ENCODE assay signal across 22 mouse cellular contexts in the genomic region with DNA sequence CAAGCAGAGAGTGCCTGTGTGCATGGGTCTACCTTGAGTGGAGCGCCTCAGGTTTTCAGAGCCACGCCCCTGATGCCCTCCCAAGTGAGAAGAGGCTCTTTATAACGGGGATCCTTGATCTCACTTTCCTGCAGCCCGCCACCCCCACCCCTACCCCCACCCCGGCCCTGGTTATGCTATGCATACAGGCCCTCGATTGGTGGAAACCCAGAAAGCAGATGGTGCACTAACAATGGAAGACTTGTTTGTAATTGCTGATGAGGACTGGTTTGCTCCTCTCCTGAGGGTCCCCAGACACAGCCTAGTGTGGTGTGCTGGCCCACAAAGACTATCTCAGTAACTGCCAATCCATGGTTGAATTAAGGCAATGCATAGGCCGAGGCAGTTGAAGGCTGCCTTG. TPM values are rescaled to one million over a fixed set of nuclear protein-coding genes. Genes with fewer than 3 reads are reported as not detected.
DNase-seq lines count a peak whose midpoint lies in the region; ATAC-seq and TF ChIP-seq lines count a peak whose summit lies in the region.
"Had no signal": no experiment of that assay in that cellular context is flagged by ENCODE, and none has a peak within 500 bp of the region (broad histone marks: within the 10 kb centered on the region; RNA-seq: fewer than 3 reads in every experiment).

No protein-coding gene starts in this region.

- ATAC-seq in forebrain, embryonic 11.5 days (replicated peaks; ENCODE audit: low FRiP score) = peak; percentile 62
- ATAC-seq in forebrain, postnatal 0 days = no peak
- ATAC-seq in neural tube, embryonic 11.5 days (ENCODE audit: insufficient read depth, low FRiP score, low TSS enrichment) = peak; percentile 65; the same call in 1 of the 2 replicates
- no peak for ATAC-seq in neural tube, embryonic 15.5 days (ENCODE audit: low FRiP score)
- peak; percentile 36; the same call in 1 of the 2 replicates for ATAC-seq in limb, embryonic 13.5 days (ENCODE audit: low FRiP score, low read depth)
- ATAC-seq in stomach, embryonic 15.5 days (ENCODE audit: insufficient read depth, low FRiP score, low read depth) = 0 out of 2 replicates have a peak, but pooled peaks have one; percentile 11
- ATAC-seq: CD4-positive, CD25-positive, alpha-beta regulatory T cell, adult 4 months; inflammation-experienced regulatory T-cells, adult 6 months had no signal

- H3K27ac ChIP-seq in forebrain, embryonic 11.5 days (ENCODE audit: low read depth, low read length) = no peak overlapping the region
- no peak overlapping the region for H3K27ac ChIP-seq in forebrain, postnatal 0 days (ENCODE audit: low read depth, low read length)
- no peak overlapping the region for H3K27ac ChIP-seq in neural tube, embryonic 11.5 days (ENCODE audit: low read depth, low read length)
- H3K27ac ChIP-seq in neural tube, embryonic 15.5 days (replicated peaks) = no peak overlapping the region
- no peak overlapping the region for H3K27ac ChIP-seq in limb, embryonic 13.5 days
- no peak overlapping the region for H3K27ac ChIP-seq in stomach, embryonic 15.5 days
- no peak overlapping the region for H3K27ac ChIP-seq in cerebellum, adult 2 months (ENCODE audit: insufficient read depth, low read length)
- H3K27ac ChIP-seq: kidney, embryonic 15.5 days; liver, embryonic 13.5 days had no signal

- no peak overlapping the region for H3K4me3 ChIP-seq in forebrain, embryonic 11.5 days (ENCODE audit: low read depth, low read length)
- H3K4me3 ChIP-seq in forebrain, postnatal 0 days (ENCODE audit: low read depth, low read length) = no peak overlapping the region
- H3K4me3 ChIP-seq in neural tube, embryonic 11.5 days (ENCODE audit: low read depth, low read length) = no peak overlapping the region
- no peak overlapping the region for H3K4me3 ChIP-seq in neural tube, embryonic 15.5 days (replicated peaks)
- no peak overlapping the region for H3K4me3 ChIP-seq in limb, embryonic 13.5 days
- no peak overlapping the region for H3K4me3 ChIP-seq in stomach, embryonic 15.5 days (replicated peaks)
- H3K4me3 ChIP-seq in cerebellum, adult 2 months (replicated peaks; ENCODE audit: insufficient read depth, low read depth, low read length) = no peak overlapping the region
- H3K4me3 ChIP-seq: kidney, embryonic 15.5 days; liver, embryonic 13.5 days had no signal

- H3K27me3 ChIP-seq in forebrain, embryonic 11.5 days (ENCODE audit: control insufficient read depth, insufficient read depth, low read length) = no peaks in the 10 kb centered on the region
- no peaks in the 10 kb centered on the region for H3K27me3 ChIP-seq in forebrain, postnatal 0 days (ENCODE audit: insufficient read depth, low read length)
- no peaks in the 10 kb centered on the region for H3K27me3 ChIP-seq in neural tube, embryonic 11.5 days (ENCODE audit: control insufficient read depth, insufficient read depth, low read length)
- H3K27me3 ChIP-seq in neural tube, embryonic 15.5 days (replicated peaks) = no peaks in the 10 kb centered on the region
- H3K27me3 ChIP-seq in limb, embryonic 13.5 days = no peaks in the 10 kb centered on the region
- H3K27me3 ChIP-seq in stomach, embryonic 15.5 days (replicated peaks) = no peaks in the 10 kb centered on the region
- H3K27me3 ChIP-seq in cerebellum, adult 2 months (ENCODE audit: control insufficient read depth, insufficient read depth, low read length) = no peaks in the 10 kb centered on the region
- H3K27me3 ChIP-seq: kidney, embryonic 15.5 days; liver, embryonic 13.5 days had no signal

- no peak for DNase-seq in forebrain, embryonic 11.5 days (ENCODE audit: low spot score)
- no peak for DNase-seq in forebrain, postnatal 0 days
- DNase-seq in neural tube, embryonic 11.5 days (ENCODE audit: low spot score) = no peak
- DNase-seq in right cerebral cortex, adult 18-20 months = no peak
- no peak for DNase-seq in cerebellum, adult 2 months
- DNase-seq: cerebellum, postnatal 14 days; embryo, embryonic 11 days; heart, postnatal 14 days; liver, embryonic 13.5 days; right cerebral cortex, postnatal 25 days; thymus, postnatal 36 days had no signal

- TF ChIP-seq POLR2A in cerebellum, adult 2 months (IDR thresholded peaks at IDR 0.05; ENCODE audit: borderline replicate concordance, insufficient read depth, low read length) = no peak

- H3K36me3 ChIP-seq in forebrain, embryonic 11.5 days (ENCODE audit: control insufficient read depth, insufficient read depth, low read length) = no peaks in the 10 kb centered on the region
- peaks cover 13% of the 10 kb centered on the region; the same call in 1 of the 2 replicates for H3K36me3 ChIP-seq in forebrain, postnatal 0 days (ENCODE audit: insufficient read depth)
- no peaks in the 10 kb centered on the region for H3K36me3 ChIP-seq in neural tube, embryonic 11.5 days (ENCODE audit: control insufficient read depth, insufficient read depth, low read length)
- H3K36me3 ChIP-seq in neural tube, embryonic 15.5 days = peaks cover 6% of the 10 kb centered on the region; the same call in 1 of the 2 replicates
- H3K36me3 ChIP-seq in limb, embryonic 13.5 days = no peaks in the 10 kb centered on the region
- H3K36me3 ChIP-seq in stomach, embryonic 15.5 days = no peaks in the 10 kb centered on the region
- H3K36me3 ChIP-seq: kidney, embryonic 15.5 days; liver, embryonic 13.5 days had no signal

- no peaks in the 10 kb centered on the region for H3K9me3 ChIP-seq in forebrain, embryonic 11.5 days (ENCODE audit: control insufficient read depth, low read length)
- H3K9me3 ChIP-seq in forebrain, postnatal 0 days (ENCODE audit: low read length) = no peaks in the 10 kb centered on the region
- no peaks in the 10 kb centered on the region for H3K9me3 ChIP-seq in neural tube, embryonic 11.5 days (ENCODE audit: control insufficient read depth, low read length)
- no peaks in the 10 kb centered on the region for H3K9me3 ChIP-seq in neural tube, embryonic 15.5 days (replicated peaks)
- no peaks in the 10 kb centered on the region for H3K9me3 ChIP-seq in limb, embryonic 13.5 days
- no peaks in the 10 kb centered on the region for H3K9me3 ChIP-seq in stomach, embryonic 15.5 days
- H3K9me3 ChIP-seq: G1E; kidney, embryonic 15.5 days; liver, embryonic 13.5 days had no signal

- no peaks in the 10 kb centered on the region for H3K4me1 ChIP-seq in forebrain, embryonic 11.5 days (replicated peaks; ENCODE audit: control insufficient read depth, insufficient read depth, low read length)
- H3K4me1 ChIP-seq in forebrain, postnatal 0 days (ENCODE audit: insufficient read depth) = no peaks in the 10 kb centered on the region
- H3K4me1 ChIP-seq in neural tube, embryonic 11.5 days (ENCODE audit: control insufficient read depth, insufficient read depth, low read length) = 0 out of 2 replicates have a peak, but pooled peaks cover 2% of the 10 kb centered on the region
- H3K4me1 ChIP-seq in neural tube, embryonic 15.5 days = no peaks in the 10 kb centered on the region
- H3K4me1 ChIP-seq in limb, embryonic 13.5 days = peaks cover 9% of the 10 kb centered on the region; the same call in 1 of the 2 replicates
- H3K4me1 ChIP-seq in stomach, embryonic 15.5 days = peaks cover 11% of the 10 kb centered on the region; the same call in 1 of the 2 replicates
- H3K4me1 ChIP-seq in cerebellum, adult 2 months (ENCODE audit: control insufficient read depth, insufficient read depth, low read length) = no peaks in the 10 kb centered on the region

- H3K4me2 ChIP-seq in forebrain, embryonic 11.5 days (ENCODE audit: low read depth, low read length, severe bottlenecking) = no peak overlapping the region
- H3K4me2 ChIP-seq in forebrain, postnatal 0 days (ENCODE audit: low read depth) = no peak overlapping the region
- H3K4me2 ChIP-seq in neural tube, embryonic 11.5 days (ENCODE audit: low read depth) = no peak overlapping the region
- no peak overlapping the region for H3K4me2 ChIP-seq in neural tube, embryonic 15.5 days
- no peak overlapping the region for H3K4me2 ChIP-seq in limb, embryonic 13.5 days (replicated peaks)
- no peak overlapping the region for H3K4me2 ChIP-seq in stomach, embryonic 15.5 days
- H3K4me2 ChIP-seq: heart, embryonic 11.5 days; kidney, embryonic 15.5 days; liver, embryonic 13.5 days had no signal

- H3K9ac ChIP-seq in forebrain, embryonic 11.5 days (ENCODE audit: low read length) = no peak overlapping the region
- no peak overlapping the region for H3K9ac ChIP-seq in forebrain, postnatal 0 days
- no peak overlapping the region for H3K9ac ChIP-seq in neural tube, embryonic 11.5 days (ENCODE audit: low read length)
- H3K9ac ChIP-seq in neural tube, embryonic 15.5 days (replicated peaks) = no peak overlapping the region
- H3K9ac ChIP-seq in limb, embryonic 13.5 days = no peak overlapping the region
- no peak overlapping the region for H3K9ac ChIP-seq in stomach, embryonic 15.5 days
- H3K9ac ChIP-seq: kidney, embryonic 15.5 days; liver, embryonic 13.5 days had no signal

- WGBS in forebrain, embryonic 11.5 days = 83% methylated on average over 7 of the region's 7 CpGs
- 68% methylated on average over 7 of the region's 7 CpGs for WGBS in forebrain, postnatal 0 days
- 70% methylated on average over 7 of the region's 7 CpGs for WGBS in neural tube, embryonic 11.5 days
- WGBS in neural tube, embryonic 15.5 days = 52% methylated on average over 7 of the region's 7 CpGs
- 87% methylated on average over 7 of the region's 7 CpGs for WGBS in limb, embryonic 13.5 days
- 77% methylated on average over 7 of the region's 7 CpGs for WGBS in stomach, embryonic 15.5 days
- WGBS in cerebellum, adult 2 months = 81% methylated on average over 7 of the region's 7 CpGs

- TF ChIP-seq CTCF in forebrain, postnatal 0 days (IDR thresholded peaks at IDR 0.05; ENCODE audit: low read depth) = no peak
- no peak for TF ChIP-seq CTCF in cerebellum, adult 2 months (IDR thresholded peaks at IDR 0.05; ENCODE audit: borderline replicate concordance, insufficient read depth, low read depth, low read length)

RNA-seq across cellular contexts. Expression of gene Insm1, which starts 27.3 kb away (rescaled TPM):
- polyA plus RNA-seq in forebrain, embryonic 11.5 days (2014; fragmentation: Nextera tagmentation; extraction: Ambion mirVana) = 5.0 and 8.7 TPM in 2 replicates
- 16.8 and 30.8 TPM in 2 replicates for total RNA-seq in forebrain, postnatal 0 days (2014; rRNA removed)
- 4.6 and 4.8 TPM in 2 replicates for polyA plus RNA-seq in forebrain, postnatal 0 days (2015; fragmentation: Nextera tagmentation; extraction: Ambion mirVana)
- 7.4 and 9.3 TPM in 2 replicates for polyA plus RNA-seq in neural tube, embryonic 11.5 days (2014; fragmentation: Nextera tagmentation; extraction: Ambion mirVana)
- 0.93 and 1.2 TPM in 2 replicates for polyA plus RNA-seq in neural tube, embryonic 15.5 days (2015; fragmentation: Nextera tagmentation; extraction: Ambion mirVana)
- polyA plus RNA-seq in limb, embryonic 13.5 days (2015; fragmentation: Nextera tagmentation; extraction: Ambion mirVana) = 0.10 TPM in 1 of 2 replicates, not detected in the other
- 0.85 and 0.95 TPM in 2 replicates for polyA plus RNA-seq in stomach, embryonic 15.5 days (2015; fragmentation: Nextera tagmentation; extraction: Ambion mirVana)
- polyA plus RNA-seq in cerebellum, adult 2 months (2012; rRNA removed) = 0.65 and 0.74 TPM in 2 replicates
- total RNA-seq: megakaryocyte progenitor cell, adult 5-6 weeks had no signal
- polyA plus RNA-seq: CD4-positive, CD25-positive, alpha-beta regulatory T cell, adult 4 months; G1E; gonadal fat pad, adult 2 months; heart, embryonic 11.5 days; inflammation-experienced regulatory T-cells, adult 6 months; liver, embryonic 13.5 days; lung, embryonic 16.5 days had no signal

Comparison
In these comparisons a context has a peak if more than half of its experiments do, and no peak if none do; other contexts are left out.
1. ATAC-seq: peak in forebrain, embryonic 11.5 days (single experiment), neural tube, embryonic 11.5 days (single experiment), limb, embryonic 13.5 days (single experiment) and stomach, embryonic 15.5 days (single experiment); none in forebrain, postnatal 0 days (single experiment) and neural tube, embryonic 15.5 days (single experiment).